16 mouse cellular contexts compared by ENCODE assay signal in genomic region chr15:5869866-5870265, GRCm38 (mm10).
DNase-seq lines count a peak whose midpoint lies in the region; ATAC-seq lines count a peak whose summit lies in the region.
"Had no signal": no experiment of that assay in that cellular context is flagged by ENCODE, and none has a peak within 500 bp of the region (broad histone marks: within the 10 kb centered on the region; RNA-seq: fewer than 3 reads in every experiment).

No protein-coding gene starts in this region.

- no peaks in the 10 kb centered on the region for H3K9me3 ChIP-seq in heart, embryonic 10.5 days
- no peaks in the 10 kb centered on the region for H3K9me3 ChIP-seq in heart, embryonic 14.5 days (ENCODE audit: control insufficient read depth, low read length)
- H3K9me3 ChIP-seq: liver, embryonic 15.5 days; midbrain, embryonic 13.5 days had no signal

- no peak overlapping the region for H3K27ac ChIP-seq in heart, embryonic 10.5 days
- no peak overlapping the region for H3K27ac ChIP-seq in heart, embryonic 14.5 days (replicated peaks in 1 of 2; ENCODE audit: control insufficient read depth in 1 of 2, insufficient read depth in 1 of 2, low read depth in 2 of 2, low read length in 2 of 2)
- H3K27ac ChIP-seq: hindbrain, postnatal 0 days; liver, embryonic 15.5 days; midbrain, embryonic 13.5 days had no signal

- H3K4me3 ChIP-seq in heart, embryonic 10.5 days, result no peak overlapping the region
- H3K4me3 ChIP-seq in heart, embryonic 14.5 days (ENCODE audit: control insufficient read depth in 1 of 2, insufficient read depth in 1 of 2, low read depth in 1 of 2, low read length in 2 of 2), result no peak overlapping the region
- H3K4me3 ChIP-seq: liver, embryonic 15.5 days; midbrain, embryonic 13.5 days had no signal

- 60% methylated on average over 2 of the region's 2 CpGs for WGBS in heart, embryonic 10.5 days
- 63% methylated on average over 2 of the region's 2 CpGs for WGBS in heart, embryonic 14.5 days

- peaks cover 7% of the 10 kb centered on the region; the same call in 1 of the 2 replicates for H3K4me1 ChIP-seq in heart, embryonic 10.5 days
- peaks cover 2 to 6% of the 10 kb centered on the region in 2 experiments; a peak in 2 of 4 replicates for H3K4me1 ChIP-seq in heart, embryonic 14.5 days (ENCODE audit: control insufficient read depth in 2 of 2, insufficient read depth in 2 of 2, low read length in 2 of 2)
- H3K4me1 ChIP-seq: liver, embryonic 15.5 days; midbrain, embryonic 13.5 days had no signal

- no peaks in the 10 kb centered on the region for H3K36me3 ChIP-seq in heart, embryonic 10.5 days
- no peaks in the 10 kb centered on the region for H3K36me3 ChIP-seq in heart, embryonic 14.5 days (ENCODE audit: control insufficient read depth, insufficient read depth, low read length)
- H3K36me3 ChIP-seq: liver, embryonic 15.5 days; midbrain, embryonic 13.5 days had no signal

- H3K4me2 ChIP-seq in heart, embryonic 14.5 days (ENCODE audit: low read length), result peak overlapping the region; percentile 50
- H3K4me2 ChIP-seq: liver, embryonic 15.5 days; midbrain, embryonic 13.5 days had no signal

- no peak for ATAC-seq in heart, embryonic 14.5 days (ENCODE audit: insufficient number of reproducible peaks, insufficient read depth, low FRiP score, low read depth)
- ATAC-seq: hindbrain, postnatal 0 days; midbrain, embryonic 13.5 days had no signal

- no peak overlapping the region for H3K9ac ChIP-seq in heart, embryonic 14.5 days (ENCODE audit: low read length)
- H3K9ac ChIP-seq: forebrain, postnatal 0 days; liver, embryonic 15.5 days; midbrain, embryonic 13.5 days had no signal

- no peaks in the 10 kb centered on the region for H3K27me3 ChIP-seq in heart, embryonic 10.5 days (ENCODE audit: insufficient read depth, poor library complexity, severe bottlenecking)
- H3K27me3 ChIP-seq in heart, embryonic 14.5 days (ENCODE audit: control insufficient read depth, insufficient read depth, low read length), result no peaks in the 10 kb centered on the region
- H3K27me3 ChIP-seq: liver, embryonic 15.5 days; midbrain, embryonic 13.5 days had no signal

- DNase-seq in heart, adult 11 months, result peak; percentile 94
- DNase-seq in heart, embryonic 10.5 days (ENCODE audit: low spot score), result no peak
- peak; percentile 4 for DNase-seq in lung, postnatal 25 days (ENCODE audit: low spot score)
- no peak for DNase-seq in lung, postnatal 14 days
- DNase-seq in frontal cortex, postnatal 25 days (ENCODE audit: low spot score in 2 of 2), result no peak
- DNase-seq in embryo, embryonic 9.5 days (ENCODE audit: extremely low spot score), result no peak
- DNase-seq: adrenal gland, postnatal 10 days; cerebellum, adult 9-10 months; kidney, adult 18-20 months; kidney, postnatal 36 days; thymus, postnatal 36 days had no signal

Comparison
In these comparisons a context has a peak if more than half of its experiments do, and no peak if none do; other contexts are left out.
1. DNase-seq: peak in heart, adult 11 months (single experiment) and lung, postnatal 25 days (single experiment); none in heart, embryonic 10.5 days (single experiment), lung, postnatal 14 days (single experiment), frontal cortex, postnatal 25 days (0 of 2) and embryo, embryonic 9.5 days (single experiment).